Mouse (Mus musculus) brain, embryonic 14.5 days (tissue): ENCODE results near the gene Rps3a1.

ENCODE experiments used
- CTCF ChIP-seq: fragments of 200-500 bp; IDR thresholded peaks from 2 replicates; pipeline ENCODE4 v1.5.1; 2012; ENCODE audit warnings: inconsistent platforms, mild to moderate bottlenecking, moderate library complexity, borderline replicate concordance; ENCODE audit not compliant: insufficient read depth, insufficient read length; ENCODE audit errors: extremely low read depth
- POLR2A ChIP-seq: fragments of 200-500 bp; IDR thresholded peaks from 2 replicates; pipeline ENCODE4 v1.6.1; 2012; ENCODE audit warnings: mild to moderate bottlenecking, inconsistent platforms, borderline replicate concordance; ENCODE audit not compliant: poor library complexity, insufficient read depth, insufficient read length, severe bottlenecking; ENCODE audit errors: extremely low read depth

DNA sequence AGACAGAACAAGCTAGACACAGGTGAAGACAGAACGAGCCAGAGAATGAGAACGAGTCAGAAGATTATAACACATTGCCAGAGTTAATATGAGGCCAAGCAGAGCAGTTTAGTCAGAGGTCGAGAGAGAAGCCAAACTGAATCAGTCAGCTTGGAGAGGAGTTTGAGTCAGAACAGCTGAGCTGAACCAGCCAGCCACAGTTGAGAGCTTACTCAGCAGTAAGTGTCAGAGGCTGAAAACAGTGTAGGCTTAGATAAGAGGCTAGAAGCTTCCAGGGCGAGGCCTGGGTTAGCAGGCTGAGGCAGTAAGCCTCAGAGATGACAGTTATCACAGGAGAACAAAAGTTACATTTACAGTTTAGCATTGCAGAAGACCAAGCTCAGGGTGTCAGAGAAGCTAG is 33.9 kb downstream of the Rps3a1 start:
- TF ChIP-seq POLR2A (no peak), CTCF (no peak)
